Mouse (Mus musculus) adrenal gland, adult 8-10 months (tissue): ENCODE measurements around the gene Sele. TPM values are rescaled to one million over a fixed set of nuclear protein-coding genes. Genes with fewer than 3 reads are reported as not detected.

Source experiments
- DNase-seq: peaks from one replicate; pipeline ENCODE4 v3.0.0; 2022
- total RNA-seq, 4 experiments: library from RNA; stranded (reverse); gene quantifications; 2 replicates each; pipeline ENCODE4 v1.2.4; 2022

Sele gene
- total RNA-seq, 4 experiments from 2014 or later, result 4.1 to 13.1 (median 8.5) TPM

- no peak for DNase-seq
Measured at GRCm38 (mm10) chr1:164072001-164072400, 24.0 kb downstream of the Sele start.

GRCm38 (mm10) chr1:164073091-164073490 lies 25.1 kb downstream of the Sele start:
- DNase-seq, result no peak

- no peak for DNase-seq
Measured at GRCm38 (mm10) chr1:164073803-164074202, 25.8 kb downstream of the Sele start.

- no peak for DNase-seq
Measured at GRCm38 (mm10) chr1:164074606-164075140, 26.6 kb downstream of the Sele start.

- DNase-seq, result no peak
Measured at GRCm38 (mm10) chr1:164075416-164075815, 27.4 kb downstream of the Sele start.

GRCm38 (mm10) chr1:164076441-164076840 lies 28.4 kb downstream of the Sele start:
- no peak for DNase-seq

DNA sequence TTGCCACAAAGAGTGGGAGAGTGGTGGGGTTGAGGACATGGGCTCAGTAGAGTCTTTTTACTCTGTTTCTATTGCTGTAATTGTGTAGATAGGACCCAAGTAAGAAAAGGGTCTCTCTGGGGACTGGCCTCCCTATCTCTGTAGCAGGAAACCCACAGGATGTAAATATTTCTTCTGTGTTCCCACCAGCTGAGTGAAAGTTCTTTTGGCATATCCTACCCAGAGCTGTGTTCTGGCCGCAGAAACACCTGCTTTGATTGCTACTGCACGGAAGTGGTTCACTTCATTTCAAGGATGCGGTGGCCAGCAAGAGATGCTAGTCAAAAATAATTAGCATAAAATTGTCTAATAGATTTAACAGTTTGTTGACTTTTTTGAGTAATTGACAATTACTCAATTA lies 29.0 kb downstream of the Sele start:
- no peak for DNase-seq

DNA sequence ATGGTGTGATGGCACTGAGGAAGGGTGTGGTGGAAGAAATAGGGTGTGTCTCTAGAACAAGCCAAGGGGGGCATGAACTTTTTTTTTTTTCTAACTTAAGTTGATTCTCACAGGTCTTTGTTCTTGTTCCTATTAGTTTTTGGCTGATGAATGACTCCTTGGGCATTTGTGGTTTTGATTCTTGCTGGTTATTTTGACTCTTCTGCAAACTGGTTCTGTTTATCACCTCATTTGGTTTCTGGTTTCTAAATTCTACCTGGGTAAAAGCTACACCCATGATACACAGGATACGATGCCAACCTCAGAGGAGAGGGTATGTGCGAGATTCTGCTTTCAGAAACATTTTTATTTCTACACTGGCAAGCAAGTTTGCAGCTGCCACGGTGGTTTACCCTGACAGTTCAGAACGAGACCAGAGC lies 30.3 kb downstream of the Sele start:
- DNase-seq, result no peak

DNA sequence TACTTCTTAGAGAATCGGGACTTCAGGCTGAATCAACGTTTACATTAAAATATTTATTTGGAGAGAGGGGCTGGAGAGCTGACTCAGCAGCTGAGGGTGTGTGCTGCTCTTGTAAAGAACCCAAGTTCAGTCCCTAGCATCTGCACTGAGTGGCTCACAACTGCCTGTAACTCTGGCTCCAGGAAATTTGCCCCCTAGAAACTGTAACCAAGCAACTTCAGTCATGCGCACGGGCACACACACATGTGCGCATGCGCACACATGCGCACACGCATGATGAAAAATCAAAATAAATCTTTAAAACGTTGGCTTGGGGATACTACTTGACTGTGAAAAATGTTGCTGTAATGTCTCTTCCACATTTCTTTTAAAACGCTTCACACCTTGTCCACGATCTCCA lies 31.1 kb downstream of the Sele start:
- no peak for DNase-seq

DNA sequence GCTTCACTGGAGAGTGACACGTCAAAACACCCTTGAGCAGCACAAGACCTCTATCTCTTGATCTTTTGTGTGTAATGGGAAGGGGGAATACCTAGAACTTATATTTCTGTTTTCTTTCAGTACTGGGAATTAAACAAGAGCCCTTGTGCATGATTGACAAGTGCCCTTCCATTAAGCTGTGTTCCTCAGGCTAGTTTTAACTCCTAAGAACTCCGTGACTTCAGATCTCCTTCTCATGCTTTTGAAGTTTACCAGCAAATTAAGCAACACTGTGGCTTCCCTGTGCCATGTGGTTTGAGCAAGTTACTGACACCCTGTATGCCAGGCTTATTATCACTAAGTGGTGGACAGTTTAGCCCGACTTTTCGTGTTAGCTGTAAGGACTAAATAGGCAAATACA lies 35.0 kb downstream of the Sele start:
- DNase-seq, result no peak

- DNase-seq, result no peak
Measured at GRCm38 (mm10) chr1:164086797-164087196, 38.8 kb downstream of the Sele start.

DNA sequence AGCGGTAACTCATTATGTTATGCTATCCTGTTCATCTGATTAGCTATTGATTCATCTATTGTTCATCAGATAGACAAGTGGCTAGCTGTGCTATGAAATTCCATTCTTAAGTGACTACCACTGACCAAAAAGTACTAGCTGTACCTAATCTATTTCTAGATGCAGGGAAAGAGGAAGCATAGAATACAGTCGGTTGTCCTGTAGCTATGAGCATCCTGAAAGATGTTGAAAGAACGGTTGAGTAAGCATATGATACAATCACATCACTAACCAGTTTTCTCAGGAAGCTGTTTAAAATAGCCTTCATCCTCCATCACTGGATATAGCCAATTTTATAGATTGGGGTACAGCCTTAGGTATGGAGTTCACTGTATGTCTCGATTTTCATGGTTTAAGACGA lies 39.8 kb downstream of the Sele start:
- DNase-seq, result no peak

DNA sequence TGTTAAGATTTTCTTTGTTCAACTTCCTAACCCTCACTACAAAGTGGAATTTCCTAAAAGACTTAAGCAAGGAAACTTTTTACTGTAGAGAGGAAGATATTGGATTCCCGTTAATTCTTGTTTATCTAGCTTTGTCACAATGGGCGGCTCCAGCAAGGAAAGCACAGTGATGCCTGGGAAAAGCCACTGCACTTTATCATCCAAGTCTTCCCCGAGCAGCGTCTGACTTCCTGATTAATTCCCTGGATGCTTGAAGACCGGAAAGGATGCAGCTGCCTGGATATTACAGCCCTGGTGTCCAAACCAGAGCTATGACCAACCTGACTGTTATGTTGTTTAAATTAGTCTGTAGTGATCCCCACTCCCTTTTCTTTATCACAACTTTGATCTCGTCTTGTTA lies 48.7 kb downstream of the Sele start:
- DNase-seq, result peak; percentile 4

GRCm38 (mm10) chr1:164097911-164098310 lies 49.9 kb downstream of the Sele start:
- DNase-seq, result no peak

GRCm38 (mm10) chr1:164098372-164098771 lies 50.3 kb downstream of the Sele start:
- no peak for DNase-seq

Other genes starting within 250 kb of the Sele start
- gene Scyl3, start 119.1 kb upstream of the Sele start, total RNA-seq, result 10 to 100 TPM; 17.4 to 29.5 (median 23.7) TPM
- 1 to 10 TPM; 1.4 to 2.0 (median 1.9) TPM for gene BC055324, start 53.4 kb upstream of the Sele start, total RNA-seq
- 1 to 10 TPM; 4.0 to 7.5 (median 6.0) TPM for gene Mettl18, start 53.3 kb upstream of the Sele start, total RNA-seq
- 1 to 10 TPM in 2 of 4 experiments, under 1 TPM in 2; 0.66 to 1.4 (median 0.96) TPM for gene Sell, start 13.7 kb downstream of the Sele start, total RNA-seq
- 1 to 10 TPM in 3 of 4 experiments, under 1 TPM in 1; 0.77 to 2.1 (median 1.3) TPM for gene Selp, start 67.0 kb downstream of the Sele start, total RNA-seq
- 1 to 10 TPM; 1.5 to 4.3 (median 3.3) TPM for gene F5, start 103.6 kb downstream of the Sele start, total RNA-seq
- 10 to 100 TPM; 26.5 to 34.7 (median 32.3) TPM for gene Slc19a2, start 200.8 kb downstream of the Sele start, total RNA-seq
- 10 to 100 TPM in 3 of 4 experiments, 1 to 10 TPM in 1; 8.2 to 13.3 (median 11.6) TPM for gene Ccdc181, start 227.4 kb downstream of the Sele start, total RNA-seq